Mouse (Mus musculus) embryonic facial prominence, embryonic 14.5 days (tissue): Measurements from ENCODE around the gene Olfr222. TPM values are rescaled to one million over a fixed set of nuclear protein-coding genes. Genes with fewer than 3 reads are reported as not detected.
"Not testable (repeated sequence)": the region's sequence is repeated elsewhere in the genome, so short reads cannot be mapped to it uniquely, and the experiment has no call there.

Experiments
- ATAC-seq: fragments of 200-750 bp; cut with Nextera tagmentation; 2 replicates; pipeline ENCODE4 v1.8.0; 2017; ENCODE audit warnings: low read depth, moderate number of reproducible peaks, moderate TSS enrichment
- DNase-seq: peaks from one replicate; pipeline ENCODE4 v3.0.0-alpha.2; 2015; ENCODE audit warnings: low spot score
- H3K27ac ChIP-seq: fragments of 300-500 bp; sonication (generic); replicated peaks from 2 replicates; pipeline ENCODE4 v1.5.1; 2014; ENCODE audit warnings: low read depth, mild to moderate bottlenecking, low read length, moderate library complexity
- H3K27me3 ChIP-seq: fragments of 300-500 bp; sonication (generic); replicated peaks from 2 replicates; pipeline ENCODE4 v1.6.1; 2014; ENCODE audit warnings: low read length; ENCODE audit not compliant: control insufficient read depth, insufficient read depth
- H3K36me3 ChIP-seq: fragments of 300-500 bp; sonication (generic); 2 replicates; pipeline ENCODE4 v1.6.1; 2014; ENCODE audit warnings: low read length, mixed read lengths; ENCODE audit not compliant: control insufficient read depth, insufficient read depth
- H3K4me1 ChIP-seq: fragments of 300-500 bp; sonication (generic); 2 replicates; pipeline ENCODE4 v1.6.1; 2014; ENCODE audit warnings: antibody characterized with exemption, low read length; ENCODE audit not compliant: control insufficient read depth, insufficient read depth
- H3K4me2 ChIP-seq: fragments of 300-500 bp; sonication (generic); 2 replicates; pipeline ENCODE4 v1.6.1; 2014; ENCODE audit warnings: low read depth, mild to moderate bottlenecking, low read length, moderate library complexity, mixed read lengths
- H3K4me3 ChIP-seq: fragments of 300-500 bp; sonication (generic); 2 replicates; pipeline ENCODE4 v1.5.1; 2014; ENCODE audit warnings: low read depth, mild to moderate bottlenecking, low read length
- H3K9ac ChIP-seq: fragments of 300-500 bp; sonication (generic); 2 replicates; pipeline ENCODE4 v1.6.1; 2014; ENCODE audit warnings: low read depth, mild to moderate bottlenecking, low read length, moderate library complexity, mixed read lengths
- H3K9me3 ChIP-seq: fragments of 300-500 bp; sonication (generic); 2 replicates; pipeline ENCODE4 v1.6.1; 2016; ENCODE audit warnings: low read length; ENCODE audit not compliant: control insufficient read depth
- WGBS: fragments of 180-500 bp; shearing (Covaris S2); extraction: QIAGEN DNeasy Blood & Tissue Kit; methylation state at CpG from one replicate; pipeline ENCODE4 v1.1.7; 2014; 5-methylcytosine and 5-hydroxymethylcytosine counted together
- polyA plus RNA-seq: library from polyadenylated mRNA; unstranded; fragments of >200 nt; fragmentation: Nextera tagmentation; extraction: Ambion mirVana; gene quantifications from 2 replicates; pipeline ENCODE4 v1.2.1, GENCODE M21; 2014

The Olfr222 gene
- polyA plus RNA-seq: 0.11 TPM in 1 of 2 replicates, not detected in the other

DNA sequence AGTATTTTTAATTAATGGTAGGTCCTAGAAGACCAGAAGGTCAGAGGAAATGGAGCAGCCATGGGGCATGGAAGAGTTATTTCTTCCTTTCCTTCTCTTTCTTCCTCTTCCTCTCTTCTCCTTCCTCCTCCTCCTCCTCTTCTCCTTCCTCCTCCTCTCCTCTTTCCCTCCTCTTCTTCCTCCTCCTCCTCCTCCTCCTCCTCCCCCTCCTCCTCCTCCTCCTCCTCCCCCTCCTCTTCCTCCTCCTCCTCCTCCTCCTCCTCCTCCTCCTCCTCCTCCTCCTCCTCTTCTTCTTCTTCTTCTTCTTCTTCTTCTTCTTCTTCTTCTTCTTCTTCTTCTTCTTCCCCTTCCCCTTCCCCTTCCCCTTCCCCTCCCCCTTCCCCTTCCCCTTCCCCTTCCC is at the start of gene Olfr222:
Gene Olfr222 (minus strand): TSS at position 101 of the 400 bp plus-strand sequence.
- not testable (repeated sequence) for DNase-seq

DNA sequence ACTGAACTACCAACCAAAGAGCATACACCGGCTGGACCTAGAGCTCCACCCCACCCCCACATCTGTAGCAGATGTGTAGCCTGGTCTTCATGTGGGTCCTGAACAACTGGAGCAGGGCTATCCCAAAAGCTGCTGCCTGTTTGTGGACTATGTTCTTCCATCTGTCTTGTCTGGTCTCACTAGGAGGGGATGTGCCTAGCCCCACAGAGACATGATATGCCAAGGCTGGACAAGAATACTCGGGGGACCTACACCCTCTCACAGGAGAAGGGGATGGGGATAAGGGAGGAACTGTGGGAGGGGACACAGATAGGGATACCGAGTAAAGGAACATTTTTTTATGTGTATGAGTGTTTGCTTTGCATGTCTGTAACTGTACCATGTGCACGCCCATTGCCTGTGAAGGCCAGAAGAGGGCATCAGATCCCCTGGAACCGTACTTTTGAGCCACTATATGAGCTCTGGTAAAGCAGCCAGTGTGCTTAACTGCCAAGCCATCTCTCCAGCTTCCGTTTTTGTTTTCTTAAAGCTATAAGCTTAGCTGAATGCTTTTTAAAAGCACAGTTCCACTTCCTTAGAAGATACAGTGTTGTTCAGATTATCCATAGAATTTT is 48.1 kb upstream of the Olfr222 start:
- Histone ChIP-seq H3K4me2 (no peak overlapping the region), H3K36me3 (no peaks in the 10 kb centered on the region), H3K9ac (no peak overlapping the region), H3K27ac (no peak overlapping the region), H3K4me3 (no peak overlapping the region), H3K27me3 (no peaks in the 10 kb centered on the region), H3K4me1 (no peaks in the 10 kb centered on the region), H3K9me3 (no peaks in the 10 kb centered on the region)
- peak; percentile 75; the same call in 1 of the 2 replicates for ATAC-seq
- DNase-seq: peak; percentile 80
- 30% methylated on average over 6 of the region's 6 CpGs for WGBS

More for the DNA sequence above, at the start of gene Olfr222:
- H3K9ac ChIP-seq, H3K9me3 ChIP-seq, H3K4me1 ChIP-seq, H3K36me3 ChIP-seq, ATAC-seq, H3K4me2 ChIP-seq, H3K27ac ChIP-seq, H3K27me3 ChIP-seq, H3K4me3 ChIP-seq: not testable (repeated sequence)

DNA sequence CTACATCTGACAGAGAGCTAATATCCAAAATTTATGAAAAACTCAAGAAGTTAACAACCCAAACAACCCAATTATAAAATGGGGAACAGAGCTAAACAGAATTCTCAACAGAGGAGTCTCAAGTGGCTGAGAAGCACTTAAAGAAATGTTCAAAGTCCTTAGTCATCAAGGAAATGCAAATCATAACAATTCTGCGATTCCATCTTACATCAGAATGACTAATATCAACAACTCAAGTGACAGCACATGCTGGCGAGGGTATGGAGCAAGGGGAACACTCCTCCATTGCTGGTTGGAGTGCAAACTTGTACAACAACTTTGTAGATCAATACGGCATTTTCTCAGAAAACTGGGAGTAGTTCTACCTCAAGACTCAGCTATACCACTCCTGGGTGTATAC is 46.2 kb upstream of the Olfr222 start:
- Histone ChIP-seq H3K4me1 (no peaks in the 10 kb centered on the region), H3K27ac (no peak overlapping the region), H3K9ac (no peak overlapping the region), H3K4me3 (no peak overlapping the region), H3K9me3 (no peaks in the 10 kb centered on the region), H3K36me3 (no peaks in the 10 kb centered on the region), H3K4me2 (no peak overlapping the region), H3K27me3 (no peaks in the 10 kb centered on the region)
- DNase-seq (no peak), ATAC-seq (no peak)
- WGBS: 66% methylated on average over 3 of the region's 3 CpGs

DNA sequence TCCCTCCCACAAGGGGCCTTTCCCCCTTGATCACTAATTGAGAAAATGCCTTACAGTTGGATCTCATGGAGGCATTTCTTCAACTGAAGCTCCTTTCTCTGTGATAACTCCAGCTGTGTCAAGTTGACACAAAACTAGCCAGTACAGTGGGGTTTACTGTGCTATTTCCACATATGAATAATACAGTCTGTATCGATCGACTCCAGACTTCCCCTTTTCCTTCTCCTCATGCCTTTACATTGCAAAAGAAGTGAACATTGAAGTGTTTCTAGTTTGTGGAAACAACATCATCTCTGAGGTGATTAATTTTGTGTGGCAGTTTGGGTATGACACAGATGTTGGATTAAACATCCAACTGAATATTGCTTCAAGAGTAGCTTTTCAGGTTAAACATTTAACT is 41.0 kb upstream of the Olfr222 start:
- H3K27ac ChIP-seq, H3K27me3 ChIP-seq, ATAC-seq, H3K4me1 ChIP-seq, H3K9ac ChIP-seq, H3K4me2 ChIP-seq, H3K9me3 ChIP-seq, DNase-seq, H3K36me3 ChIP-seq, H3K4me3 ChIP-seq: not testable (repeated sequence)
- 90% methylated on average over 2 of the region's 2 CpGs for WGBS

DNA sequence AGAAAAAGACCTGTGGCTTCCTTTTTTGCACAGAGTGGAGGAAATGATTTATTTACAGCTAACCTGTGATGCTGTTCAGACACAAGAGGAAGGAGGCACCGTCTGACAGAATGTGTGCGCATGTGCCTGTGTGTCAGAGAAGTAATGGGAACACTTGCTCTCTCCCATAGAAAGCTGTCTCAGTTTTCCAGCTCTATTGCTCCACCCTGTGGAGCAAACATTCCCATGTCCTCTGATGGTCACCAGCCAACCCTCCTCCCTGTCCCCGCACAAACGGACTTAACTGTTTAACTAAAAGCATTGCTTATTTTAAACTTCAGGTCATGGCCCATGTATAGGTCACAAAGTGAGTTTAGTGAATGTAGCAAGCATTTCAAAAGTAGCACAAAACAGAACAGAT is 38.1 kb upstream of the Olfr222 start:
- ATAC-seq (no peak), DNase-seq (no peak)
- Histone ChIP-seq H3K27me3 (no peaks in the 10 kb centered on the region), H3K4me1 (no peaks in the 10 kb centered on the region), H3K4me3 (no peak overlapping the region), H3K9me3 (no peaks in the 10 kb centered on the region), H3K27ac (no peak overlapping the region), H3K4me2 (no peak overlapping the region), H3K9ac (no peak overlapping the region), H3K36me3 (no peaks in the 10 kb centered on the region)
- WGBS: 50% methylated on average over 4 of the region's 4 CpGs

DNA sequence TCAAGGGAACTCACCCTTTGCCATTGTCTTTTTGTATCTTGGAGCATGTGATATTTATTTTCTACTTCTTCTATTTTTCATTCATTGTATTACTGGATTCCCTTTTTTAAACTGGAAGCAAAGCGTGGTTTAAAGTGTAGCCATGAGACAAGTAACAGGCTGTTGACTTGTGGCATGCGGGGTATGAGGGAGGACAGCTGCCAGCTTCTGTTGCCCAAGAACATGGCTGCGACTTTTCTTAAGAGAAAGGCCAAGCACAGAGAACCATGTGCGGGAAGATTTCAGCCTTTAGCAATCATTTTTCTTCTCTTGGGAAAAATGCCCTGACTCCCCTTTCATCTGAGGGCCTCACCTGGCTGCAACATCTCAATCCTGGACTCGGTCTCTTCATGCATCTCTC is 35.6 kb upstream of the Olfr222 start:
- no peaks in the 10 kb centered on the region for H3K9me3 ChIP-seq
- H3K4me2 ChIP-seq: no peak overlapping the region
- H3K9ac ChIP-seq: no peak overlapping the region
- H3K27me3 ChIP-seq: no peaks in the 10 kb centered on the region
- WGBS: 81% methylated on average over 5 of the region's 5 CpGs
- no peaks in the 10 kb centered on the region for H3K4me1 ChIP-seq
- no peak for DNase-seq
- H3K36me3 ChIP-seq: no peaks in the 10 kb centered on the region
- H3K27ac ChIP-seq: no peak overlapping the region
- H3K4me3 ChIP-seq: no peak overlapping the region
- ATAC-seq: no peak

DNA sequence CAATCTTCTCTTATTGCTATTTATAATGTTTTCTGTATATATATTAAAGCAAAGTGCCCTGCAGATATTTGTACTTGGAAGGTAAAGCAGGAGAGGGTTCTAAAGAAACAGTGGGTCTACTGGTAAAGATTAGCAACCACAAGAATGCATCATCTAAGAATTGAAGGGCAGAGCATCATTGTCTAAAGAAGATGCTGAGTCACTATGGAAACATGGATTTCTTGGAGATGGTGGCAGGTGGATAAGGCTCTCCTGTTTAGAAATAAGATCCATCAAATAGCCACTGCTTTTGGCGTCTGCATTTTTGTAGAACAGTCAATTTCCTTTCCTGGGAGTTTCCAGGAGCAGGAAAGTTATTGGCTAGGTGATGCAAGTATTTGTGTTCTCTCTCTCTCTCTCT is 26.3 kb upstream of the Olfr222 start:
- Histone ChIP-seq H3K9me3 (no peaks in the 10 kb centered on the region), H3K4me3 (no peak overlapping the region), H3K27me3 (no peaks in the 10 kb centered on the region), H3K4me1 (no peaks in the 10 kb centered on the region), H3K27ac (no peak overlapping the region), H3K36me3 (no peaks in the 10 kb centered on the region), H3K9ac (no peak overlapping the region), H3K4me2 (no peak overlapping the region)
- no peak for ATAC-seq
- DNase-seq: no peak
- 39% methylated on average over 1 of the region's 1 CpGs for WGBS

DNA sequence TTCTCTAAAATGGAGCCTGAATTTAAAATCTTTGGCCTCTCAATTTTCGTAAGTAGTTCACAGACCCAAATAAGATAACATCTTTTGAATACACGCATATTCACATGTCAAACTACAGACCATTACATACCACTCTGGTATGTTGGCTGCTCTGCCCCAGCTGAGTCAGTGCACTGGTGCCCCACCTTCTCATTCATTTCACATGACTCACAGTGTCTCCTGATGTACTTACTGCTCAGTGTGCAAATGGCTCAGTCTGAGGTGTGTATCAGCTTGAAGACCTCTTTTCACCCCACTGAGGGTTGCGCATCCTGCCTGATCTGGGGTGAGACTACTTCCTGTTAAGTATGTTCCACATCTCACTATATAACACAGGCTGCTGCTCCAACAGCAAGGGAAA is 24.8 kb upstream of the Olfr222 start:
- WGBS: 90% methylated on average over 3 of the region's 3 CpGs
- Histone ChIP-seq H3K9ac (no peak overlapping the region), H3K27me3 (no peaks in the 10 kb centered on the region)

DNA sequence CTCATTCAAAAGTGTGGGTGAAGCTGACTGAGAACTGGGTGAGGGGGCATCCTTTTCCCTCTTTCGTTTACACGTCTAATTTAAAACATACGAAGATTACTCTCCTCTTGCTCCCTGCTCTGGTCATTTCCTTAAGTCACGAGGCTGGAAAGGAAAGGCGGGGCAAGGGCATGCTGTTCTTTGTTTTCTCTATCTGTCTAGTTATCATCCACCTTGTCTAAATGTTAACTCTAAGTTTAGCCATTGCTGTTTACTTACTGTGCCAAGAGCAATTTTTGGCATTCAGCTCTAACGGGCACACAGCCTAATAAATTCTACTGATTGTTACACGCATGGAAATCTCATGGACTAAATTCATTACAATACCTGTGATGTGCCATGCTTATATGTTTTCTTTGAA is 23.2 kb upstream of the Olfr222 start:
- ATAC-seq (no peak), DNase-seq (no peak)
- no peaks in the 10 kb centered on the region for H3K36me3 ChIP-seq
- H3K9me3 ChIP-seq: no peaks in the 10 kb centered on the region
- no peak overlapping the region for H3K4me3 ChIP-seq
- no peak overlapping the region for H3K9ac ChIP-seq
- H3K27me3 ChIP-seq: no peaks in the 10 kb centered on the region
- H3K4me2 ChIP-seq: no peak overlapping the region
- 55% methylated on average over 7 of the region's 7 CpGs for WGBS
- H3K4me1 ChIP-seq: no peaks in the 10 kb centered on the region
- H3K27ac ChIP-seq: no peak overlapping the region

More for the DNA sequence above, 24.8 kb upstream of the Olfr222 start:
- H3K4me3 ChIP-seq: no peak overlapping the region
- no peak for DNase-seq
- no peaks in the 10 kb centered on the region for H3K36me3 ChIP-seq
- no peak overlapping the region for H3K4me2 ChIP-seq
- ATAC-seq: no peak
- H3K4me1 ChIP-seq: no peaks in the 10 kb centered on the region
- no peaks in the 10 kb centered on the region for H3K9me3 ChIP-seq
- H3K27ac ChIP-seq: no peak overlapping the region
